Mouse (Mus musculus) forebrain, embryonic 13.5 days (tissue): ENCODE measurements around the gene Ndufa4l2. TPM values are rescaled to one million over a fixed set of nuclear protein-coding genes. Genes with fewer than 3 reads are reported as not detected.

Experiments
- ATAC-seq: fragments of 200-750 bp; cut with Nextera tagmentation; 2 replicates; pipeline ENCODE4 v1.8.0; 2017
- H3K27ac ChIP-seq: fragments of 300-500 bp; sonication (generic); 2 replicates; pipeline ENCODE4 v1.5.1; 2015; ENCODE audit warnings: inconsistent platforms, mild to moderate bottlenecking, moderate library complexity
- H3K27me3 ChIP-seq: fragments of 300-500 bp; sonication (generic); 2 replicates; pipeline ENCODE4 v1.6.1; 2015; ENCODE audit warnings: mild to moderate bottlenecking, inconsistent platforms
- H3K36me3 ChIP-seq: fragments of 300-500 bp; sonication (generic); 2 replicates; pipeline ENCODE4 v1.6.1; 2015; ENCODE audit warnings: mild to moderate bottlenecking, inconsistent platforms; ENCODE audit not compliant: poor library complexity, severe bottlenecking
- H3K4me1 ChIP-seq: fragments of 300-500 bp; sonication (generic); 2 replicates; pipeline ENCODE4 v1.6.1; 2015; ENCODE audit warnings: inconsistent platforms
- H3K4me2 ChIP-seq: fragments of 300-500 bp; sonication (generic); 2 replicates; pipeline ENCODE4 v1.6.1; 2015; ENCODE audit warnings: inconsistent platforms, mild to moderate bottlenecking, moderate library complexity
- H3K4me3 ChIP-seq: fragments of 300-500 bp; sonication (generic); 2 replicates; pipeline ENCODE4 v1.5.1; 2015; ENCODE audit warnings: mild to moderate bottlenecking, inconsistent platforms
- H3K9ac ChIP-seq: fragments of 300-500 bp; sonication (generic); 2 replicates; pipeline ENCODE4 v1.6.1; 2015; ENCODE audit warnings: mild to moderate bottlenecking, inconsistent platforms
- H3K9me3 ChIP-seq: fragments of 300-500 bp; sonication (generic); replicated peaks from 2 replicates; pipeline ENCODE4 v1.6.1; 2016; ENCODE audit warnings: inconsistent platforms
- WGBS: fragments of 180-500 bp; shearing (Covaris S2); methylation state at CpG from one replicate; pipeline ENCODE4 v1.1.7; 2015; 5-methylcytosine and 5-hydroxymethylcytosine counted together
- polyA plus RNA-seq: library from polyadenylated mRNA; unstranded; fragments of >200 nt; fragmentation: Nextera tagmentation; extraction: Ambion mirVana; gene quantifications from 2 replicates; pipeline ENCODE4 v1.2.1, GENCODE M21; 2015

The Ndufa4l2 gene
- polyA plus RNA-seq = 11.9 and 12.8 TPM in 2 replicates

DNA sequence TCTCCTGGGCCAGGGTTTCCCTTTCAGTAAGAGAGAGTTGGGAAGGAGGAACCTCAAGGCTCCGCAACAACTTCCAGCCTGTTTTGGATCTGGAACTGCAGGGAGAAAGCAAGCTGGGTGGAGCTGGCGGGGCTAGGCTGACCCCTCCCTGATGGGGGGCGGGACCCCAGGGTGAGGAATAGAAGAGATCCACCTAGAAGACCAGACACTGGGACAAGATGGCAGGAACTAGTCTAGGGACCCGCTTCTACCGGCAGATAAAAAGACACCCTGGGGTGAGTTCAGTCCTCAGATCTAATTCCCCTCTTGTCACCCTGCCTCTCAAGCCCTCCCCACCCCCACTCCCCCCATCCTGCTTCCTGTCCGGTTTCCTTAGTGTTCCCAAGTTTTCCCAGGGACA is at the start of gene Ndufa4l2:
Gene Ndufa4l2 (plus strand): TSS at position 204 of the 400 bp plus-strand sequence.
- H3K4me1 ChIP-seq = peaks cover 75% of the 10 kb centered on the region
- H3K4me2 ChIP-seq = peak within 1 kb of the TSS; percentile 89
- no peaks in the 10 kb centered on the region for H3K9me3 ChIP-seq
- H3K9ac ChIP-seq = peak within 1 kb of the TSS; percentile 43
- peak within 1 kb of the TSS; percentile 45 for H3K4me3 ChIP-seq
- ATAC-seq = no peak
- H3K27ac ChIP-seq = peak within 1 kb of the TSS; percentile 78
- H3K36me3 ChIP-seq = peaks cover 25% of the 10 kb centered on the region
- WGBS = 17% methylated on average over 6 of the region's 6 CpGs
- peaks cover 48% of the 10 kb centered on the region for H3K27me3 ChIP-seq

- 87% methylated on average over 15 of the region's 15 CpGs for WGBS
- Histone ChIP-seq H3K27ac (no peak overlapping the region), H3K36me3 (peaks cover 53% of the 10 kb centered on the region), H3K4me1 (no peaks in the 10 kb centered on the region), H3K9ac (no peak overlapping the region), H3K27me3 (no peaks in the 10 kb centered on the region), H3K9me3 (no peaks in the 10 kb centered on the region), H3K4me2 (no peak overlapping the region), H3K4me3 (no peak overlapping the region)
- no peak for ATAC-seq
Measured at GRCm38 (mm10) chr10:127471281-127471988, 43.3 kb upstream of the Ndufa4l2 start.

- WGBS = 89% methylated on average over 9 of the region's 9 CpGs
- no peak for ATAC-seq
- no peaks in the 10 kb centered on the region for H3K4me1 ChIP-seq
- no peak overlapping the region for H3K27ac ChIP-seq
- no peaks in the 10 kb centered on the region for H3K27me3 ChIP-seq
- no peak overlapping the region for H3K4me3 ChIP-seq
- peaks cover 59% of the 10 kb centered on the region for H3K36me3 ChIP-seq
- H3K4me2 ChIP-seq = no peak overlapping the region
- H3K9me3 ChIP-seq = no peaks in the 10 kb centered on the region
- no peak overlapping the region for H3K9ac ChIP-seq
Measured at GRCm38 (mm10) chr10:127472722-127473121, 42.0 kb upstream of the Ndufa4l2 start.

DNA sequence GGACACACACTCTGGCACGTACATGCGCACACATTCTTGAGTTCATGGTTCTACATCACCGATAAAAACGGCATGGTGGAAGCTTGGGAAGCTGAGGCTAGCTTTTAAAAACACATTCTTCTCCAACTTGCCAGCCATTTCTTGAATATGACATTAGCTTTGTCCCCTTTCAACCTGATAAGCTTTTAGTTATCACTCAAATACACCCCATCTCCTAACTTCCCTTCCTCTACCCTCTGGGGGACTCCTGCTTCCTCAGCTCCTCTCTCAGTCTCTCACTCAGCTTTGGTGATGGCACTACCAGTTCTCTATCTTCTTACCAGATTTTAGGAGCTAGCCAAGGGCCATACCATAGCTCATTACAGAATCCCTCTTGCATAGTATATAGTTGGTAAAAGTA is 39.6 kb upstream of the Ndufa4l2 start:
- Histone ChIP-seq H3K27ac (no peak overlapping the region), H3K4me2 (no peak overlapping the region), H3K9me3 (no peaks in the 10 kb centered on the region), H3K27me3 (no peaks in the 10 kb centered on the region), H3K4me1 (no peaks in the 10 kb centered on the region), H3K9ac (no peak overlapping the region), H3K36me3 (peaks cover 57% of the 10 kb centered on the region), H3K4me3 (no peak overlapping the region)
- whole genome bisulfite sequencing = 97% methylated on average over 4 of the region's 4 CpGs
- no peak for ATAC-seq

DNA sequence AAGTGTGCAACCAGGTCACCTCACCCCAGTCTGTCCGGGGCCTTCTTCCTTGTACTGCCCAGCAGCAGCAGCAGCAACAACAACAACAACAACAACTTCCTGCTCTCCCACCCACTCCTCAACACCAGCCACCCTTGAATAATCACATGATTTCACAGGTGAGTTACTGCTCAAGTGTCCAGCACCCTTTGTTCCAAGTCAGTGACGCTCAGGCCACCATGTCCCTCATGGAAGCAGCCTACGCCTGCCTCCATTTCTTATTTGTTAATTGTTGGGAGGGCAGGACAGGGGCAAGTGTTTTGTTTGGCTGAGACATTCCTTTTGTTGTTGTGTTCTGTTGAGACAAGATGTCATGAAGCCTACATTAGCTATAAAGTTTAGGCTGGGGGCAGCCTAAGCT is 38.2 kb upstream of the Ndufa4l2 start:
- Histone ChIP-seq H3K4me1 (no peaks in the 10 kb centered on the region), H3K4me2 (no peak overlapping the region), H3K4me3 (no peak overlapping the region), H3K27ac (no peak overlapping the region), H3K27me3 (no peaks in the 10 kb centered on the region), H3K9ac (no peak overlapping the region), H3K36me3 (peaks cover 65% of the 10 kb centered on the region), H3K9me3 (no peaks in the 10 kb centered on the region)
- 86% methylated on average over 3 of the region's 3 CpGs for WGBS
- ATAC-seq = no peak

- WGBS = 89% methylated on average over 7 of the region's 7 CpGs
- no peak overlapping the region for H3K9ac ChIP-seq
- peaks cover 65% of the 10 kb centered on the region for H3K36me3 ChIP-seq
- no peak overlapping the region for H3K4me3 ChIP-seq
- H3K4me2 ChIP-seq = no peak overlapping the region
- no peaks in the 10 kb centered on the region for H3K27me3 ChIP-seq
- H3K27ac ChIP-seq = no peak overlapping the region
- H3K9me3 ChIP-seq = no peaks in the 10 kb centered on the region
- ATAC-seq = no peak
- H3K4me1 ChIP-seq = no peaks in the 10 kb centered on the region
Measured at GRCm38 (mm10) chr10:127477301-127477700, 37.5 kb upstream of the Ndufa4l2 start.

- H3K4me1 ChIP-seq = no peaks in the 10 kb centered on the region
- no peak for ATAC-seq
- H3K4me2 ChIP-seq = no peak overlapping the region
- H3K27ac ChIP-seq = no peak overlapping the region
- H3K4me3 ChIP-seq = no peak overlapping the region
- no peaks in the 10 kb centered on the region for H3K9me3 ChIP-seq
- H3K9ac ChIP-seq = no peak overlapping the region
- peaks cover 63% of the 10 kb centered on the region for H3K36me3 ChIP-seq
- no peaks in the 10 kb centered on the region for H3K27me3 ChIP-seq
- 98% methylated on average over 4 of the region's 4 CpGs for WGBS
Measured at GRCm38 (mm10) chr10:127479131-127479530, 35.6 kb upstream of the Ndufa4l2 start.

DNA sequence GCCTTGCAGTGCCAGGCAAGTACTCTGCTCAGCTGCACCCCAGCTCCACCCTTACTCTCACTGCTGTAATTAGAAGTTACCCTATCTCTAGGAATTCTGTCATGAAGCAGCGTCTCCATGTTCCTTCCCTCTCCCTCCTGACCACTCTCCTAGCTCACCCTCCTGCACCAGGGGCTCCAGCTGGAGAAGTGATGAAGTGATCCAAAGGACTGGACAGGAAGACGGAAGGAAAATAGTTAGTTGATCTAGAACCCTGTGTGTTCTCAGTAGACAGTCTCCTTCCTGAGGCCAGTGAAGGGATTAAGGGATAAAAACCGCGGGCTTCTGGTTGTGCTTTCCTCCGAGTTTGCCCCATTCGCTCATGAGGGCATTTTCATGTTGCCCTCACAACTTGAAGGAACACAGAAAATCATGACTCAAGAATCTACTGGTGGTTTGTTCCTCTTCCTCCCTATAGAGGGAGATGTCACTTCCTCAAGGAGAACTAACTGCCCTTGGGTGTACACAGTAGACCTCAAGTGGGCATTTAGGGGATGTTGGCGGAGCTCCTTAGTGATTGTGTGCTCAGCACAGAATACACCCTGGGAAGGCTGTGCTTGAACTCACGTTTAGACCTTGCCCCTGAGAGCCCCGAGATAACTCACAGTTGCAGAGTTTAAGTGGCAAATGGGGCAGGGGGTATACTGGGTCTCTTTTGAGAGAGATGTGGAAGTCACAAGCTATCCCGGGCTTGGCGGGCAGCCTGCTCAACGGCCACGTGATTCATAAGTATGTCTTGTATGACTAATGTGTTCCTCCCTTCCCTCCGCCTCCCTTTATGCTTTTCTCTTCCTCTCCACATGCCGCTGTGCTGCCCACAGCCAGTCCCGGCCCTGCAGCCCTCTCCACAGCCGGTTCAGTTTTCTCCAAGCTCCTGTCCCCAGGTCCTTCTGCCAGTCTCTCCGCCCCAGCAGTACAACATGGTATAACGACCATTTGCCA is 33.6 kb upstream of the Ndufa4l2 start:
- ATAC-seq = no peak

DNA sequence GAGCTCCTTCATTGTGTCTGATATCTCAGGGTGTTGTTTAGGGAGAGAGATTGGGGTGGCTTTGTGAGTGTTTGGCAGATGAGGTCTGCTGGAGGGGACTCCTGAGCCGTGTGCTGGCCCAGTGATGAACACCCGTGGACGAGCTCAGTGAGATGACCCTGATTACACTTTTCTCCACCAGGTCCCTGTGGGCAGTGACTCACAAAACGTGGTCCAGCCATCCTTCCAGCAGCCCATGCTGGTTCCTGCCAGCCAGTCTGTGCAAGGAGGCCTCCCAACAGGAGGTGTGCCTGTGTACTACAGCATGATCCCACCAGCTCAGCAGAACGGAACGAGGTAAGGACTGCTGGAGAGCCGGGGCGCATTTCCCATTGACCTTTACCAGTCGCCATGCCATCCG is 29.5 kb upstream of the Ndufa4l2 start:
- Histone ChIP-seq H3K4me2 (no peak overlapping the region), H3K27ac (no peak overlapping the region), H3K4me3 (no peak overlapping the region), H3K27me3 (no peaks in the 10 kb centered on the region), H3K9me3 (no peaks in the 10 kb centered on the region), H3K4me1 (no peaks in the 10 kb centered on the region), H3K9ac (no peak overlapping the region), H3K36me3 (peaks cover 88% of the 10 kb centered on the region)
- no peak for ATAC-seq
- 94% methylated on average over 10 of the region's 10 CpGs for WGBS

More for the DNA sequence above, 33.6 kb upstream of the Ndufa4l2 start:
- H3K27me3 ChIP-seq = no peaks in the 10 kb centered on the region
- H3K9me3 ChIP-seq = no peaks in the 10 kb centered on the region
- no peak overlapping the region for H3K4me2 ChIP-seq
- WGBS = 86% methylated on average over 19 of the region's 19 CpGs
- H3K4me3 ChIP-seq = no peak overlapping the region
- H3K27ac ChIP-seq = no peak overlapping the region
- peaks cover 67% of the 10 kb centered on the region for H3K36me3 ChIP-seq
- no peak overlapping the region for H3K9ac ChIP-seq
- no peaks in the 10 kb centered on the region for H3K4me1 ChIP-seq

DNA sequence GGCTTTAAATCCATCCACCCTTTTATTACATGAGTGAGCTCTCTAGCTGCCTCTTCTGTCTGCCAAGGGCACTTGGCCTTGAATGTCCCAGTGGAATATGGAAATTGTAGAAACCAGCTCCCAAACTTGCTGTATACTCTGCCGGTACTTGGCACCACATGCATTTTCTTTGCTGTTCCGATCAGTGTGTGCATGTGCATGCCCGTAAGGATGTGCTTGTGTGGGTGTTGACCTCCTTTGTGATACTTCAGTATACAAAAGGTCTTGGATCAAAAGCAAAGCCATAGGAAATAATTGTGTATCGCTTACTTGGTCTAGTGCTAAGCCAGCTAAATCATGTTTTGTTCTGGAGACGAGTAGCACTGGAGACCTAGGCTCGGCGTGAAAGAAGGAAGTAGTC is 25.9 kb upstream of the Ndufa4l2 start:
- no peak for ATAC-seq
- H3K36me3 ChIP-seq = peaks cover 92% of the 10 kb centered on the region
- no peak overlapping the region for H3K4me2 ChIP-seq

GRCm38 (mm10) chr10:127490160-127491127 is 24.3 kb upstream of the Ndufa4l2 start:
- Histone ChIP-seq H3K4me2 (no peak overlapping the region), H3K9me3 (no peaks in the 10 kb centered on the region), H3K27me3 (no peaks in the 10 kb centered on the region), H3K27ac (peak overlapping the region; percentile 40), H3K9ac (no peak overlapping the region), H3K36me3 (peaks cover 92% of the 10 kb centered on the region), H3K4me1 (no peaks in the 10 kb centered on the region), H3K4me3 (no peak overlapping the region)
- ATAC-seq = no peak
- 83% methylated on average over 18 of the region's 18 CpGs for WGBS

More for the DNA sequence above, 25.9 kb upstream of the Ndufa4l2 start:
- H3K27ac ChIP-seq = no peak overlapping the region
- no peak overlapping the region for H3K4me3 ChIP-seq
- H3K4me1 ChIP-seq = no peaks in the 10 kb centered on the region
- no peaks in the 10 kb centered on the region for H3K9me3 ChIP-seq
- no peaks in the 10 kb centered on the region for H3K27me3 ChIP-seq
- 90% methylated on average over 7 of the region's 7 CpGs for WGBS
- no peak overlapping the region for H3K9ac ChIP-seq
